Mouse (Mus musculus) CH12.LX (cell line): ENCODE results near the gene Hspb11. TPM values are rescaled to one million over a fixed set of nuclear protein-coding genes. Genes with fewer than 3 reads are reported as not detected.

Experiments
- DNase-seq: peaks from one replicate; pipeline ENCODE4 v3.0.0-alpha.2; 2013; ENCODE audit errors: extremely low read depth
- H3K27ac ChIP-seq: 2 replicates; pipeline ENCODE4 v1.5.1; 2012; ENCODE audit warnings: low read depth, mild to moderate bottlenecking, control low read depth, moderate library complexity; ENCODE audit not compliant: insufficient read depth
- H3K27me3 ChIP-seq: replicated peaks from 2 replicates; pipeline ENCODE3; 2012; ENCODE audit warnings: inconsistent platforms
- H3K36me3 ChIP-seq, 2 experiments: replicated peaks in 1 of 2; 2 replicates each; pipeline versions ENCODE3 to v1.6.1; 2012; ENCODE audit warnings: inconsistent platforms in 1 of 2, low read length in 1 of 2, mild to moderate bottlenecking in 1 of 2, mixed read lengths in 1 of 2, moderate library complexity in 1 of 2; ENCODE audit not compliant: control insufficient read depth in 1 of 2, insufficient read depth in 1 of 2
- H3K4me1 ChIP-seq, 2 experiments: 2 replicates each; pipeline ENCODE4 v1.6.1; 2012; ENCODE audit warnings: inconsistent platforms in 1 of 2, moderate library complexity in 1 of 2; ENCODE audit not compliant: insufficient read depth in 2 of 2, control insufficient read depth in 1 of 2
- H3K4me2 ChIP-seq: 2 replicates; pipeline ENCODE4 v1.6.1; 2012; ENCODE audit warnings: low read depth, mild to moderate bottlenecking, control low read depth; ENCODE audit not compliant: poor library complexity, insufficient read depth, severe bottlenecking
- H3K4me3 ChIP-seq, 3 experiments: fragments of 150-350 bp in 1 of 3; sonication (generic) in 1 of 3; replicated peaks in 1 of 3; 2 replicates each; pipeline versions ENCODE3 to v1.5.1; 2011 to 2012; ENCODE audit warnings: low read depth in 2 of 3, low read length in 2 of 3, mild to moderate bottlenecking in 2 of 3, moderate library complexity in 2 of 3, control low read depth in 1 of 3, improper control_type of control experiment in 1 of 3, inconsistent platforms in 1 of 3, mixed read lengths in 1 of 3; ENCODE audit not compliant: poor library complexity in 1 of 3
- H3K79me2 ChIP-seq: replicated peaks from 2 replicates; pipeline ENCODE4 v1.6.1; 2012; ENCODE audit warnings: mild to moderate bottlenecking, moderate library complexity; ENCODE audit not compliant: control insufficient read depth, poor library complexity, insufficient read depth, severe bottlenecking; ENCODE audit errors: extremely low read depth
- H3K9ac ChIP-seq: 2 replicates; pipeline ENCODE4 v1.6.1; 2012; ENCODE audit warnings: low read depth, mild to moderate bottlenecking, control low read depth, moderate library complexity; ENCODE audit not compliant: insufficient read depth
- H3K9me3 ChIP-seq: replicated peaks from 2 replicates; pipeline ENCODE3; 2012; ENCODE audit warnings: low read length, inconsistent platforms, mixed read lengths
- BHLHE40 ChIP-seq: IDR thresholded peaks from 2 replicates; pipeline ENCODE4 v1.6.1; 2011; ENCODE audit warnings: mild to moderate bottlenecking, low read depth, low read length, improper control_type of control experiment
- CHD1 ChIP-seq: IDR thresholded peaks from 2 replicates; pipeline ENCODE4 v1.6.1; 2012; ENCODE audit warnings: low read depth, low read length, improper control_type of control experiment, inconsistent platforms
- E2F4 ChIP-seq: IDR thresholded peaks from 2 replicates; pipeline ENCODE4 v1.6.1; 2011; ENCODE audit warnings: low read depth, low read length, improper control_type of control experiment; ENCODE audit not compliant: insufficient replicate concordance
- ETS1 ChIP-seq: conservative IDR thresholded peaks from 2 replicates; pipeline ENCODE4 v1.6.1; 2012; ENCODE audit warnings: low read depth, mild to moderate bottlenecking, inconsistent platforms, low read length, improper control_type of control experiment, moderate library complexity
- HCFC1 ChIP-seq: IDR thresholded peaks from 2 replicates; pipeline ENCODE4 v1.6.1; 2012; ENCODE audit warnings: low read depth, mild to moderate bottlenecking, inconsistent platforms, low read length, improper control_type of control experiment
- JUN ChIP-seq: IDR thresholded peaks from 2 replicates; pipeline ENCODE4 v1.6.1; 2011; ENCODE audit warnings: low read depth, mild to moderate bottlenecking, low read length, improper control_type of control experiment, moderate library complexity; ENCODE audit not compliant: insufficient read depth
- MAZ ChIP-seq: IDR thresholded peaks from 2 replicates; pipeline ENCODE4 v1.6.1; 2012; ENCODE audit warnings: low read depth, mild to moderate bottlenecking, inconsistent platforms, low read length, improper control_type of control experiment, moderate library complexity
- MXI1 ChIP-seq: IDR thresholded peaks from 2 replicates; pipeline ENCODE4 v1.6.1; 2011; ENCODE audit warnings: mild to moderate bottlenecking, low read depth, low read length, improper control_type of control experiment
- POLR2A ChIP-seq: IDR thresholded peaks from 2 replicates; pipeline ENCODE4 v1.6.1; 2011; ENCODE audit warnings: low read depth, mild to moderate bottlenecking, improper control_type of control experiment, low read length
- RAD21 ChIP-seq: IDR thresholded peaks from 2 replicates; pipeline ENCODE4 v1.6.1; 2011; ENCODE audit warnings: low read depth, mild to moderate bottlenecking, low read length, improper control_type of control experiment, moderate library complexity
- RCOR1 ChIP-seq: conservative IDR thresholded peaks from 2 replicates; pipeline ENCODE4 v1.6.1; 2012; ENCODE audit warnings: low read depth, mild to moderate bottlenecking, inconsistent platforms, low read length, improper control_type of control experiment
- SIN3A ChIP-seq: IDR thresholded peaks from 2 replicates; pipeline ENCODE4 v1.6.1; 2012; ENCODE audit warnings: low read length, improper control_type of control experiment, inconsistent platforms
- SMC3 ChIP-seq: IDR thresholded peaks from 2 replicates; pipeline ENCODE4 v1.6.1; 2011; ENCODE audit warnings: low read depth, low read length, improper control_type of control experiment
- UBTF ChIP-seq: IDR thresholded peaks from 2 replicates; pipeline ENCODE4 v1.6.1; 2012; ENCODE audit warnings: low read depth, mild to moderate bottlenecking, inconsistent platforms, low read length, improper control_type of control experiment, moderate library complexity
- USF1 ChIP-seq: IDR thresholded peaks from 2 replicates; pipeline ENCODE4 v1.6.1; 2014; ENCODE audit warnings: low read depth, mild to moderate bottlenecking, inconsistent platforms, low read length, improper control_type of control experiment
- ZC3H11A ChIP-seq: IDR thresholded peaks from 2 replicates; pipeline ENCODE4 v1.6.1; 2012; ENCODE audit warnings: low read depth, mild to moderate bottlenecking, inconsistent platforms, low read length, improper control_type of control experiment
- ZKSCAN1 ChIP-seq: IDR thresholded peaks from 2 replicates; pipeline ENCODE4 v1.6.1; 2012; ENCODE audit warnings: low read depth, inconsistent platforms, low read length, improper control_type of control experiment, borderline replicate concordance
- ZMIZ1 ChIP-seq: IDR thresholded peaks from 2 replicates; pipeline ENCODE4 v1.6.1; 2012; ENCODE audit warnings: low read depth, mild to moderate bottlenecking, inconsistent platforms, low read length, improper control_type of control experiment
- dilution Hi-C: fragments of 300-500 bp; cut with MboI; formaldehyde crosslinking; loops from 2 replicates; pipeline ENCODE4 v1.14.3; 2020; ENCODE audit warnings: low sequenced_read_pairs; ENCODE audit not compliant: extremely low pct_unique_long_range_greater_than_20kb, extremely low pct_ligation_motif_present
- in situ Hi-C: fragments of 300-500 bp; cut with MboI; formaldehyde crosslinking; loops from 3 replicates; pipeline ENCODE4 v1.14.3; 2019; ENCODE audit warnings: low sequenced_read_pairs, low pct_ligation_motif_present, low pct_unique_long_range_greater_than_20kb, mixed read lengths
- polyA plus RNA-seq: library from polyadenylated mRNA; unstranded; fragments of >175 nt; gene quantifications from 2 replicates; pipeline ENCODE4 v1.2.1, GENCODE M21; 2012; ENCODE audit warnings: low read depth; ENCODE audit not compliant: insufficient read length
- total RNA-seq, 2 experiments: library from RNA; depleted of rRNA; stranded (reverse); fragments of 300-350 nt in 1 of 2; fragments of >200 nt in 1 of 2; gene quantifications; 2 replicates each; pipeline ENCODE4 v1.2.3; 2012 to 2014

The Hspb11 gene
- total and polyA plus RNA-seq, 3 experiments, result 19.7 to 46.3 (median 38.7) TPM

DNA sequence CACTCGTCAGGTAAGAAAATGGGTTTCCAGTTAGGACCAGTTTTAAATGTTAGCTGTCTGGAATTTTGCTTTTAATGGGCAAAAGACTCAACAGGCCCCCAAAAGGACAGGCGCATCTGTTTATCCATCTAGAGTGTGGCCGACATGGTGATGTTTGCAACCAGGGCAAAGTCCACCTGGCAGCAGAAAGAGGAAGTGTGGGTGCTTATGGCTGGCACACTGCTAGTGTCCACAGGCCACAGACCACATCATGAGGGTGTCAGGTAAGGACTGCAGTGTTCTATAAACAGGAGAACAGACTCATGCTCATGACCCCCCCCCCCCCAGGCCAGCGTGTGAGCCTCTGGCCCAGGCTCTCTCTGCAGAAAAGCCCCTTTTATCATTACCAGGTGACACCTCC, 49.4 kb downstream of the Hspb11 start:
- Histone ChIP-seq H3K9ac (no peak overlapping the region), H3K4me1 (peaks cover 15 to 61% of the 10 kb centered on the region in 2 experiments), H3K4me3 (no peak overlapping the region), H3K4me2 (peak overlapping the region; percentile 40; the same call in 1 of the 2 replicates), H3K27me3 (no peaks in the 10 kb centered on the region), H3K9me3 (no peaks in the 10 kb centered on the region), H3K79me2 (no peaks in the 10 kb centered on the region), H3K36me3 (no peaks in the 10 kb centered on the region), H3K27ac (no peak overlapping the region)
- DNase-seq, result peak; percentile 45
- in situ Hi-C loops (no loop called here), dilution Hi-C loops (no loop called here)
- TF ChIP-seq E2F4 (no peak), BHLHE40 (no peak), MAZ (no peak), SMC3 (no peak), CHD1 (no peak), POLR2A (no peak), SIN3A (no peak), RCOR1 (no peak), MXI1 (no peak)

DNA sequence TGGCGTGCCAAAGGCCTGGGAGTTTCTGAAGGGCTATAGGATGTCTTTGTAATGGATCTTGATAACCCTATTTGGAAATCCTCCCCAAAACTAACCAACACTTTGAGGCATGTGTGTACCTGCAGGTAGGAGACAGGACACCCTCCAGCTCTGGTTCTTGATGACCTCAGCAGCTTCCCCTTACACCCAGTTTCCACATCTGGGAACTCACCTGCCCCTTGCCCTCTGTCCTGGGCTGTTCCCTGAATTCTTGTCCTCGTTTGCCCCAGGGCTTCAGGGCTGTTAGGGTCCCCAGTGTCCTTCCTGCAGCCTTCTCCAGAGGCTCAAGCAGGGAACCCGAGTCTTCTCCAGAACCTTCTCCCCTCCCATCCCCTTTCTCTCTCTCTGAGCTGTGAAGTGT, 50.1 kb downstream of the Hspb11 start:
- no peak for DNase-seq
- H3K9ac ChIP-seq, result no peak overlapping the region
- H3K9me3 ChIP-seq, result no peaks in the 10 kb centered on the region
- no peaks in the 10 kb centered on the region for H3K79me2 ChIP-seq
- no peak overlapping the region for H3K4me3 ChIP-seq
- H3K4me2 ChIP-seq, result no peak overlapping the region
- H3K4me1 ChIP-seq, result peaks cover 15 to 63% of the 10 kb centered on the region in 2 experiments
- no peaks in the 10 kb centered on the region for H3K27me3 ChIP-seq
- no peaks in the 10 kb centered on the region for H3K36me3 ChIP-seq
- TF ChIP-seq UBTF (no peak), MXI1 (no peak), ZKSCAN1 (no peak), MAZ (no peak), USF1 (no peak), ETS1 (no peak), ZC3H11A (no peak), HCFC1 (no peak), POLR2A (no peak), RAD21 (no peak), JUN (no peak), ZMIZ1 (no peak)
- dilution Hi-C loops, result no loop called here
- in situ Hi-C loops, result no loop called here
- H3K27ac ChIP-seq, result no peak overlapping the region
